Mouse (Mus musculus): Measurements from ENCODE around the gene Psmd3.

The Psmd3 gene

GRCm38 (mm10) chr11:98708282-98708956 is 26.1 kb downstream of the Psmd3 start:
- TF ChIP-seq GATA4 (IDR thresholded peaks at IDR 0.05; ENCODE audit: insufficient replicate concordance, low read length) = no peak

- no peak for TF ChIP-seq GATA4 (IDR thresholded peaks at IDR 0.05; ENCODE audit: insufficient replicate concordance, low read length)
Observed at GRCm38 (mm10) chr11:98709001-98709741, 26.8 kb downstream of the Psmd3 start.

- TF ChIP-seq GATA4 (IDR thresholded peaks at IDR 0.05; ENCODE audit: insufficient replicate concordance, low read length) = no peak; the same call in 1 of the 2 replicates
Observed at GRCm38 (mm10) chr11:98710416-98711045, 28.2 kb downstream of the Psmd3 start.

- no peak for TF ChIP-seq GATA4 (IDR thresholded peaks at IDR 0.05; ENCODE audit: insufficient replicate concordance, low read length)
Observed at GRCm38 (mm10) chr11:98711046-98711434, 28.7 kb downstream of the Psmd3 start.

DNA sequence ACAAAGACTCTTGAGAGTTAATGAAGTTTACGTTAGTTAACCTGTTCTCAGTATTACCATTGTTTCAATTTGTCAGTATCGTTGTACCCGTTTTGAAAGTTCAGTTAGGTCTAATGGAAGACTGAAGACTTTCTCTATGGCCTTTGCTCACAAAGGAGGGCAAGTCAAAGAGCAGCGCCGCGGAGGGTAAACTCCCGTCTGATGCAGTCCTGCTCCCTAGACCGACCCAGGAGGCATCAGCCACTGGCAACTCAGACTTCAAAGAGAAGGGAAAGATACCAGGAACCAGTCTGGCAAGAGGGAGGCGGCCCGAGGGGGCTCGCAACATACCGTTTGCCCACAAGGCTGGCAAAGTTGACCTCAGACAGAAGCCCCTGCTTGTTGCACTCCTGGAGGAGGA is 31.3 kb downstream of the Psmd3 start:
- no peak for TF ChIP-seq GATA4 (IDR thresholded peaks at IDR 0.05; ENCODE audit: insufficient replicate concordance, low read length)

GRCm38 (mm10) chr11:98715946-98716345 is 33.6 kb downstream of the Psmd3 start:
- no peak for TF ChIP-seq GATA4 (IDR thresholded peaks at IDR 0.05; ENCODE audit: insufficient replicate concordance, low read length)

- no peak for TF ChIP-seq GATA4 (IDR thresholded peaks at IDR 0.05; ENCODE audit: insufficient replicate concordance, low read length)
Observed at GRCm38 (mm10) chr11:98717904-98718303, 35.5 kb downstream of the Psmd3 start.

DNA sequence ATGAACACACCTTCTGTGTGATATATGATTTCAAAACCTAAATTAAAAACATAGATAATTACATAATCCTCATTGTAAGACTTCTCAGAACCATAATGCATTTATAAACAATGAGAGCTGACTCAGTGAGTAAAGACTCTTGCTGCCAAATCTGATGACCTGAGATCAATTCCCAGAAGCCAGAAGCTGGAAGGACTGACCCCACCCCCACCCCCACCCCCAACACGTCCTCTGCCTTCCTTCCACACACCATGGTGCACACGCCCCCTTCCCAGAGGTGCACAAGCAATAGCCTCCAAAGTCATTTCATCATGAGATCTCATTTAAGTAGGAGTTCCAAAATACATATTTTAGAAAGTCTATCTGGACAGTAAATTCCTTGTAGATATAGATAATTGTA is 38.4 kb downstream of the Psmd3 start:
- TF ChIP-seq GATA4 (IDR thresholded peaks at IDR 0.05; ENCODE audit: insufficient replicate concordance, low read length) = no peak

DNA sequence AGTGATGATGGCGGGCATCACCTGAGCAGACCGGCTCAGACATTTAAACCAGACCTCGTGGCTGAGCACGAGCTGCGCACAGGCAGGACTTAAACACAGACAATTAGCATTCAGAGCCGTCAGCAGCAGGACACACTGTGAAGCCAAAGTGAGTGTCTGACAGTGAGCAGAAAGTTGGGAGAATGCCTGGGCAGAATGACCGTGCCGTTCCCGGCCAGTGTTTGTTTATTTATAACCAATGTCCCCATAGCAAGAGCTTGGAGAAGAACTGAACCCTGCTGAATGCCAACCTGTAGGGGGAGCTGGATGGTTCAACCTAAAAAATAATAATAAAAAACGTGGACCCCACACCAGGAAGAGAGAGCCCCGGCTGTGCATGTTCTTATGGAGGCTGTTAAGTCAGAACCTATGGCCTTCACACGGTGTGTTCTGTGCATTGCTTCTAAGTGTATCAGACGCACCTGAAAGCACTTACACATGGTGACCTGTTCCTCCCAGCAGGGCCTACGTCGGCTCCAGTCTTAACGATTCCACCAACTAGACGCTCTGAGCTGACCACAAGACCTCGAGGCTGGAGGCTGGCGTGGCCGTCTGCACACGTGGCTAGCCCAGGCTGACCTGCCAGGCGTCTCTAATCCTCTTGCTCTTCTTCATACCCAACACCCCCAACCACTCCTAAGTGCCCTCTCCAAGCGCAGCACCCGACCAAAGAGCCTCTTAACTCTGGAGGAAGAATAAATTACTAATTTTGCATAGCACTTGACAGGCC is 39.3 kb downstream of the Psmd3 start:
- no peak for TF ChIP-seq GATA4 (IDR thresholded peaks at IDR 0.05; ENCODE audit: insufficient replicate concordance, low read length)

- no peak for TF ChIP-seq GATA4 (IDR thresholded peaks at IDR 0.05; ENCODE audit: insufficient replicate concordance, low read length)
Observed at GRCm38 (mm10) chr11:98723098-98723497, 40.7 kb downstream of the Psmd3 start.

GRCm38 (mm10) chr11:98725926-98726506 is 43.7 kb downstream of the Psmd3 start:
- no peak for TF ChIP-seq GATA4 (IDR thresholded peaks at IDR 0.05; ENCODE audit: insufficient replicate concordance, low read length)

- no peak for TF ChIP-seq GATA4 (IDR thresholded peaks at IDR 0.05; ENCODE audit: insufficient replicate concordance, low read length)
Observed at GRCm38 (mm10) chr11:98729119-98729588, 46.8 kb downstream of the Psmd3 start, which contains the start of gene Med24. TSS of gene Med24 (minus strand) at chr11:98729435.

GRCm38 (mm10) chr11:98730727-98731126 is 48.4 kb downstream of the Psmd3 start:
- TF ChIP-seq GATA4 (IDR thresholded peaks at IDR 0.05; ENCODE audit: insufficient replicate concordance, low read length) = no peak

- TF ChIP-seq GATA4 (IDR thresholded peaks at IDR 0.05; ENCODE audit: insufficient replicate concordance, low read length) = no peak
Observed at GRCm38 (mm10) chr11:98731134-98731533, 48.8 kb downstream of the Psmd3 start.

GRCm38 (mm10) chr11:98734020-98734419 is 51.7 kb downstream of the Psmd3 start:
- no peak for TF ChIP-seq GATA4 (IDR thresholded peaks at IDR 0.05; ENCODE audit: insufficient replicate concordance, low read length)

All from liver, adult (tissue).